Mouse (Mus musculus) bone marrow, adult 2 months (tissue): ENCODE measurements around the gene Kidins220.

Experiments used
- CTCF ChIP-seq: fragments of 200-500 bp; IDR thresholded peaks from 2 replicates; pipeline ENCODE4 v1.5.1; 2011; ENCODE audit warnings: low read length, control low read depth; ENCODE audit not compliant: control insufficient read depth, insufficient read depth
- POLR2A ChIP-seq: fragments of 200-500 bp; IDR thresholded peaks from 2 replicates; pipeline ENCODE4 v1.6.1; 2011; ENCODE audit warnings: low read depth, mild to moderate bottlenecking, control low read depth, low read length, borderline replicate concordance; ENCODE audit not compliant: control insufficient read depth

- TF ChIP-seq CTCF (no peak), POLR2A (no peak)
Observed at GRCm38 (mm10) chr12:24933996-24934395, 40.7 kb upstream of the Kidins220 start.
